ENCODE assay signal across 8 mouse cellular contexts in genomic region chr16:16559878-16560531, GRCm38 (mm10). TPM values are rescaled to one million over a fixed set of nuclear protein-coding genes. Genes with fewer than 3 reads are reported as not detected.
A peak's percentile ranks its signal among the peaks of the same experiment; 100 is the strongest.
DNase-seq lines count a peak whose midpoint lies in the region; ATAC-seq and TF ChIP-seq lines count a peak whose summit lies in the region.

No protein-coding gene starts in this region.

- intact Hi-C loops in heart, postnatal 25 days (cut with DNase I), result no loop called here

- H3K79me3 ChIP-seq in C2C12 (ENCODE audit: low read depth), result no peaks in the 10 kb centered on the region

- H3K79me2 ChIP-seq in C2C12 (ENCODE audit: control insufficient read depth, insufficient read depth), result no peaks in the 10 kb centered on the region

- peak overlapping the region; percentile 66 for H3K9ac ChIP-seq in forebrain, embryonic 14.5 days (ENCODE audit: low read length)
- H3K9ac ChIP-seq in liver, embryonic 14.5 days (replicated peaks), result no peak overlapping the region

- no peak overlapping the region for H3ac ChIP-seq in C2C12 (ENCODE audit: control insufficient read depth, insufficient read length, low read depth)

- TF ChIP-seq CTCF in C2C12 (IDR thresholded peaks at IDR 0.05; ENCODE audit: control insufficient read depth, insufficient read depth, insufficient read length), result no peak
- TF ChIP-seq CTCF in liver, embryonic 14.5 days (IDR thresholded peaks at IDR 0.05; ENCODE audit: low read depth), result no peak

- H3K4me1 ChIP-seq in forebrain, embryonic 14.5 days (ENCODE audit: control insufficient read depth, insufficient read depth, low read length), result peaks cover 13% of the 10 kb centered on the region; the same call in 1 of the 2 replicates
- peaks cover 0 to 4% of the 10 kb centered on the region in 2 experiments; a peak in 2 of 4 replicates for H3K4me1 ChIP-seq in liver, embryonic 14.5 days (replicated peaks; ENCODE audit: control insufficient read depth in 2 of 2, insufficient read depth in 2 of 2, low read length in 1 of 2)

- peak overlapping the region; percentile 93 for H3K27ac ChIP-seq in forebrain, embryonic 14.5 days (ENCODE audit: low read depth, low read length)
- H3K27ac ChIP-seq in liver, embryonic 14.5 days, result no peak overlapping the region

- peak; percentile 90 for DNase-seq in brain, embryonic 18.5 days (ENCODE audit: low read depth, low spot score)
- peak; percentile 98 for DNase-seq in forebrain, embryonic 14.5 days (ENCODE audit: low spot score)
- DNase-seq in heart, postnatal 25 days (ENCODE audit: low spot score), result peak; percentile 29
- peak; percentile 91 for DNase-seq in layer of hippocampus, adult 11-12 months (ENCODE audit: low spot score)
- DNase-seq in liver, embryonic 14.5 days (ENCODE audit: low read depth in 3 of 3, low spot score in 3 of 3), result peak in 1 of 3 experiments; percentile 7
- DNase-seq in retina, adult 2 months (ENCODE audit: low read depth, low spot score), result peak; percentile 89

- no peak for TF ChIP-seq EP300 in liver, embryonic 14.5 days (IDR thresholded peaks at IDR 0.05; ENCODE audit: low read depth)

- no peaks in the 10 kb centered on the region for H3K9me3 ChIP-seq in forebrain, embryonic 14.5 days (replicated peaks; ENCODE audit: control insufficient read depth, low read length)
- H3K9me3 ChIP-seq in liver, embryonic 14.5 days (ENCODE audit: control insufficient read depth, low read length), result no peaks in the 10 kb centered on the region

- WGBS in forebrain, embryonic 14.5 days, result 2% methylated on average over 9 of the region's 9 CpGs
- WGBS in liver, embryonic 14.5 days (ENCODE audit: insufficient replicate concordance), result 24% methylated on average over 9 of the region's 9 CpGs

- peak; percentile 97 for ATAC-seq in forebrain, embryonic 14.5 days
- peak; percentile 59 for ATAC-seq in liver, embryonic 14.5 days (ENCODE audit: insufficient read depth)
- no peak for ATAC-seq in erythroid progenitor cell, adult 5-6 weeks (replicated peaks; ENCODE audit: low FRiP score, poor library complexity, severe bottlenecking)

- no peaks in the 10 kb centered on the region for H3K36me3 ChIP-seq in C2C12 (ENCODE audit: control insufficient read depth, insufficient read depth)
- H3K36me3 ChIP-seq in forebrain, embryonic 14.5 days (ENCODE audit: control insufficient read depth, insufficient read depth, low read length), result no peaks in the 10 kb centered on the region
- no peaks in the 10 kb centered on the region for H3K36me3 ChIP-seq in liver, embryonic 14.5 days (replicated peaks; ENCODE audit: control insufficient read depth, insufficient read depth, low read depth)

- no peaks in the 10 kb centered on the region for H3K27me3 ChIP-seq in C2C12 (ENCODE audit: control insufficient read depth, insufficient read depth, insufficient read length)
- no peaks in the 10 kb centered on the region for H3K27me3 ChIP-seq in forebrain, embryonic 14.5 days (replicated peaks; ENCODE audit: control insufficient read depth, insufficient read depth, low read length)
- no peaks in the 10 kb centered on the region for H3K27me3 ChIP-seq in liver, embryonic 14.5 days (ENCODE audit: control insufficient read depth, insufficient read depth, low read length)

- H3K4me2 ChIP-seq in forebrain, embryonic 14.5 days (ENCODE audit: low read length), result peak overlapping the region; percentile 66
- peak overlapping the region; percentile 12; the same call in 1 of the 2 replicates for H3K4me2 ChIP-seq in liver, embryonic 14.5 days (ENCODE audit: low read depth)

- no peak overlapping the region for H3K4me3 ChIP-seq in C2C12 (ENCODE audit: insufficient read depth, poor library complexity, severe bottlenecking)
- H3K4me3 ChIP-seq in forebrain, embryonic 14.5 days (ENCODE audit: low read depth, low read length), result peak overlapping the region; percentile 59
- no peak overlapping the region for H3K4me3 ChIP-seq in liver, embryonic 14.5 days (ENCODE audit: insufficient read depth in 1 of 2, low read depth in 2 of 2, low read length in 2 of 2)

TF ChIP-seq in C2C12, 6 proteins besides CTCF, POLR2A, EP300 and RAD21:
- TF ChIP-seq USF1 (IDR thresholded peaks at IDR 0.05; ENCODE audit: low read depth), result no peak
- peak; percentile 48 for TF ChIP-seq MYOD1 (IDR thresholded peaks at IDR 0.05; ENCODE audit: control insufficient read depth, insufficient read length, low read depth)
- TF ChIP-seq CEBPB (IDR thresholded peaks at IDR 0.05; ENCODE audit: low read depth), result no peak
- peak; percentile 34 for TF ChIP-seq MAX (IDR thresholded peaks at IDR 0.05)
- no peak for TF ChIP-seq FOSL1 (IDR thresholded peaks at IDR 0.05; ENCODE audit: insufficient read depth, low read length, poor library complexity, severe bottlenecking)
- no peak for TF ChIP-seq MYOG (IDR thresholded peaks at IDR 0.05; ENCODE audit: control insufficient read depth, extremely low read depth, insufficient read length)

RNA-seq across cellular contexts. Expression of gene Fgd4, which starts 40.3 kb away (rescaled TPM):
- polyA plus RNA-seq in C2C12 (2012; fragmentation: generic; extraction: Trizol), result 0.11 TPM
- 23.6 and 30.1 TPM in 2 replicates for polyA plus RNA-seq in forebrain, embryonic 14.5 days (2014; fragmentation: Nextera tagmentation; extraction: Ambion mirVana)
- 10 to 100 TPM; 48.1 to 50.0 TPM for total RNA-seq in heart, postnatal 25 days (2021)
- polyA plus RNA-seq in liver, embryonic 14.5 days (2012; rRNA removed), result 0.51 and 0.75 TPM in 2 replicates
- 1.4 and 1.7 TPM in 2 replicates for polyA plus RNA-seq in liver, embryonic 14.5 days (2014; fragmentation: Nextera tagmentation; extraction: Ambion mirVana)
- total RNA-seq in erythroid progenitor cell, adult 5-6 weeks (2015; ENCODE audit: low replicate concordance), result 7.9 and 10.1 TPM in 2 replicates
- 7.6 and 16.0 TPM in 2 replicates for total RNA-seq in erythroid progenitor cell, adult 5-6 weeks (2017; ENCODE audit: low replicate concordance)
